Mouse (Mus musculus) heart, embryonic 12.5 days (tissue): ENCODE results near the gene Rps8. TPM values are rescaled to one million over a fixed set of nuclear protein-coding genes. Genes with fewer than 3 reads are reported as not detected.

ENCODE experiments used
- ATAC-seq: fragments of 200-750 bp; cut with Nextera tagmentation; 2 replicates; pipeline ENCODE4 v1.8.0; 2017; ENCODE audit warnings: moderate TSS enrichment, moderate library complexity; ENCODE audit not compliant: insufficient number of reproducible peaks, low FRiP score
- H3K27ac ChIP-seq: fragments of 300-500 bp; sonication (generic); 2 replicates; pipeline ENCODE4 v1.5.1; 2016; ENCODE audit warnings: mild to moderate bottlenecking, moderate library complexity; ENCODE audit not compliant: poor library complexity, severe bottlenecking
- H3K27me3 ChIP-seq: fragments of 300-500 bp; sonication (generic); replicated peaks from 2 replicates; pipeline ENCODE4 v1.6.1; 2016; ENCODE audit warnings: mild to moderate bottlenecking, moderate library complexity
- H3K36me3 ChIP-seq: fragments of 300-500 bp; sonication (generic); 2 replicates; pipeline ENCODE4 v1.6.1; 2016; ENCODE audit warnings: mild to moderate bottlenecking, moderate library complexity
- H3K4me1 ChIP-seq: fragments of 300-500 bp; sonication (generic); replicated peaks from 2 replicates; pipeline ENCODE4 v1.6.1; 2016; ENCODE audit warnings: mild to moderate bottlenecking
- H3K4me2 ChIP-seq: fragments of 300-500 bp; sonication (generic); 2 replicates; pipeline ENCODE4 v1.6.1; 2016; ENCODE audit warnings: mild to moderate bottlenecking, moderate library complexity
- H3K4me3 ChIP-seq: fragments of 300-500 bp; sonication (generic); 2 replicates; pipeline ENCODE4 v1.5.1; 2016; ENCODE audit warnings: mild to moderate bottlenecking
- H3K9ac ChIP-seq: fragments of 300-500 bp; sonication (generic); 2 replicates; pipeline ENCODE4 v1.6.1; 2016; ENCODE audit warnings: mild to moderate bottlenecking, moderate library complexity
- H3K9me3 ChIP-seq: fragments of 300-500 bp; sonication (generic); replicated peaks from 2 replicates; pipeline ENCODE4 v1.6.1; 2016; ENCODE audit warnings: mild to moderate bottlenecking, moderate library complexity
- WGBS: fragments of 180-500 bp; shearing (Covaris S2); methylation state at CpG from one replicate; pipeline ENCODE4 v1.1.7; 2016; 5-methylcytosine and 5-hydroxymethylcytosine counted together
- polyA plus RNA-seq: library from polyadenylated mRNA; unstranded; fragments of >200 nt; fragmentation: Nextera tagmentation; extraction: Ambion mirVana; gene quantifications from 2 replicates; pipeline ENCODE4 v1.2.1, GENCODE M21; 2016

Gene Rps8
- polyA plus RNA-seq, 1 experiment from 2014 or later: 621 TPM

- H3K27me3 ChIP-seq: no peaks in the 10 kb centered on the region
- no peaks in the 10 kb centered on the region for H3K9me3 ChIP-seq
- H3K36me3 ChIP-seq: peaks cover 97% of the 10 kb centered on the region
- H3K9ac ChIP-seq: no peak overlapping the region
- ATAC-seq: no peak
- H3K4me1 ChIP-seq: no peaks in the 10 kb centered on the region
- H3K4me3 ChIP-seq: no peak overlapping the region
- WGBS: 88% methylated on average over 5 of the region's 5 CpGs
- no peak overlapping the region for H3K4me2 ChIP-seq
- no peak overlapping the region for H3K27ac ChIP-seq
These were observed 13.9 kb upstream of the Rps8 start for GRCm38 (mm10) chr4:117169936-117170335.

- H3K9ac ChIP-seq: no peak overlapping the region
- H3K4me3 ChIP-seq: no peak overlapping the region
- ATAC-seq: no peak
- no peak overlapping the region for H3K4me2 ChIP-seq
- H3K27ac ChIP-seq: no peak overlapping the region
- WGBS: 76% methylated on average over 4 of the region's 4 CpGs
- H3K9me3 ChIP-seq: no peaks in the 10 kb centered on the region
- H3K27me3 ChIP-seq: no peaks in the 10 kb centered on the region
- H3K4me1 ChIP-seq: no peaks in the 10 kb centered on the region
- peaks cover 68% of the 10 kb centered on the region for H3K36me3 ChIP-seq
These were observed 5.1 kb upstream of the Rps8 start for GRCm38 (mm10) chr4:117161183-117161582.

DNA sequence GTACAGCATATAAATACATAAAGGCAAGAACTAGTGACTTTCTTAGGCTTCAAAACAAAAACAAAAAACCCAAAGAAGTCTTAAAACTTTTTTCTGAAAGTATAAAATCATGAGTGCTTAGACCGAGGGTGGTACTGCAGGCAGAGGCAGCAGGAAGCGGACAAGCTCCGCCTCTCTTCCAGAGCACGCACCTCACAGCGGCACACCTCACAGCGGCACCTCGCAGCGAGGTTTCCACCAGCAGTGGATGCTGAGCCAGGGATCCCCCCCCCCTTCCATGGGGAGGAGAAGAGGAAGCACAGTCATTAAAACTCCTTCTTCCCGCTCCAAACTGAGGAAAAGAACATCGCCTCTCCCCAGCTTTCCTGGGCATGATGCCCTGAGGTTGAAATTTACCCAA lies 3.6 kb upstream of the Rps8 start:
- no peak overlapping the region for H3K4me3 ChIP-seq
- H3K36me3 ChIP-seq: peaks cover 57% of the 10 kb centered on the region
- no peaks in the 10 kb centered on the region for H3K27me3 ChIP-seq
- H3K4me1 ChIP-seq: no peaks in the 10 kb centered on the region; the same call in 1 of the 2 replicates
- no peak overlapping the region for H3K9ac ChIP-seq
- H3K27ac ChIP-seq: no peak overlapping the region
- H3K4me2 ChIP-seq: no peak overlapping the region
- no peak for ATAC-seq
- 83% methylated on average over 10 of the region's 10 CpGs for WGBS
- no peaks in the 10 kb centered on the region for H3K9me3 ChIP-seq

- Histone ChIP-seq H3K9ac (no peak overlapping the region), H3K4me1 (peaks cover 26% of the 10 kb centered on the region), H3K27ac (peak overlapping the region; percentile 92; the same call in 1 of the 2 replicates), H3K36me3 (peaks cover 57% of the 10 kb centered on the region), H3K4me3 (peak overlapping the region; percentile 97), H3K4me2 (peak overlapping the region; percentile 81), H3K27me3 (no peaks in the 10 kb centered on the region), H3K9me3 (no peaks in the 10 kb centered on the region)
- WGBS: 29% methylated on average over 6 of the region's 6 CpGs
- no peak for ATAC-seq
These were observed 329 bp upstream of the Rps8 start for GRCm38 (mm10) chr4:117156372-117156771.

GRCm38 (mm10) chr4:117155020-117155791 lies 837 bp downstream of the Rps8 start:
- WGBS: 2% methylated on average over 44 of the region's 44 CpGs
- ATAC-seq: no peak
- Histone ChIP-seq H3K4me3 (peak overlapping the region; percentile 97), H3K27ac (peak overlapping the region; percentile 92), H3K4me1 (peaks cover 26% of the 10 kb centered on the region), H3K27me3 (no peaks in the 10 kb centered on the region), H3K9me3 (no peaks in the 10 kb centered on the region), H3K36me3 (peaks cover 57% of the 10 kb centered on the region), H3K4me2 (peak overlapping the region; percentile 81), H3K9ac (peak overlapping the region; percentile 100)

- H3K9me3 ChIP-seq: no peaks in the 10 kb centered on the region
- H3K4me2 ChIP-seq: no peak overlapping the region
- ATAC-seq: no peak
- 0 out of 2 replicates have a peak overlapping the region, but pooled peaks have one; percentile 45 for H3K9ac ChIP-seq
- 76% methylated on average over 5 of the region's 5 CpGs for WGBS
- H3K36me3 ChIP-seq: peaks cover 63% of the 10 kb centered on the region
- H3K27me3 ChIP-seq: no peaks in the 10 kb centered on the region
- H3K4me1 ChIP-seq: peaks cover 26% of the 10 kb centered on the region
- no peak overlapping the region for H3K4me3 ChIP-seq
- H3K27ac ChIP-seq: no peak overlapping the region
These were observed 3.3 kb downstream of the Rps8 start for GRCm38 (mm10) chr4:117152714-117153113.

GRCm38 (mm10) chr4:117151416-117151815 lies 4.6 kb downstream of the Rps8 start:
- no peak overlapping the region for H3K4me2 ChIP-seq
- H3K9ac ChIP-seq: no peak overlapping the region
- H3K27ac ChIP-seq: no peak overlapping the region
- peaks cover 63% of the 10 kb centered on the region for H3K36me3 ChIP-seq
- 84% methylated on average over 1 of the region's 1 CpGs for WGBS
- no peaks in the 10 kb centered on the region for H3K27me3 ChIP-seq
- H3K4me3 ChIP-seq: no peak overlapping the region
- H3K4me1 ChIP-seq: peaks cover 26% of the 10 kb centered on the region
- no peaks in the 10 kb centered on the region for H3K9me3 ChIP-seq
- ATAC-seq: no peak

DNA sequence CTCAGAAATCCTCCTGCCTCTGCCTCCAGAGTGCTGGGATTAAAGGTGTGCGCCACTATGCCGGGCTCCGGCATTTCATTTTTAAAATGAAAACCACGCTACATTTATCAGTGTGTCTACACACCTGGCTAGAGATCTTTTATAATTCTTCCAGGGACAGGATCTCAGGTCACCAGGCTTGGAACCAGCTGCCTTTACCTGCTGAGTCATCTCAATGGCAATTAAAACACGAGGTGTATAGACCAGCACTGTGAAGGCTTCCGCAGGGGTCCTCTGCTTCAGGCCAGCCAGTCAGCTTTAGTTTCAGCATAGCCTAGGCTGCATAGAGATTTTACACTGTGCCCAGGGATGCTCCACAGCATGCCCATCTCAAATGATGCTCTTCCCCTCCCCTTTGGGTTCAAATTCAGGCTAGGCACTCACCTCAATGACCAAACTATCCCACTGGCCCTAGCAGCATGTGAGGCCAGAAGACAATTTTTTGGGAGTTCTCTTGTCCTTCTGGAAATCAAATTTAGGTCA lies 5.8 kb downstream of the Rps8 start:
- H3K36me3 ChIP-seq: peaks cover 63% of the 10 kb centered on the region
- H3K4me3 ChIP-seq: no peak overlapping the region
- no peak overlapping the region for H3K27ac ChIP-seq
- H3K4me1 ChIP-seq: peaks cover 26% of the 10 kb centered on the region
- no peaks in the 10 kb centered on the region for H3K27me3 ChIP-seq
- H3K9ac ChIP-seq: no peak overlapping the region
- WGBS: 86% methylated on average over 6 of the region's 6 CpGs
- no peaks in the 10 kb centered on the region for H3K9me3 ChIP-seq
- no peak for ATAC-seq
- no peak overlapping the region for H3K4me2 ChIP-seq

- WGBS: 66% methylated on average over 6 of the region's 6 CpGs
- H3K4me1 ChIP-seq: peaks cover 25% of the 10 kb centered on the region
- H3K9ac ChIP-seq: no peak overlapping the region
- no peak overlapping the region for H3K4me2 ChIP-seq
- H3K36me3 ChIP-seq: peaks cover 58% of the 10 kb centered on the region
- H3K27me3 ChIP-seq: no peaks in the 10 kb centered on the region
- ATAC-seq: no peak
- no peaks in the 10 kb centered on the region for H3K9me3 ChIP-seq
- H3K27ac ChIP-seq: no peak overlapping the region
- no peak overlapping the region for H3K4me3 ChIP-seq
These were observed 6.5 kb downstream of the Rps8 start for GRCm38 (mm10) chr4:117149291-117150211.

DNA sequence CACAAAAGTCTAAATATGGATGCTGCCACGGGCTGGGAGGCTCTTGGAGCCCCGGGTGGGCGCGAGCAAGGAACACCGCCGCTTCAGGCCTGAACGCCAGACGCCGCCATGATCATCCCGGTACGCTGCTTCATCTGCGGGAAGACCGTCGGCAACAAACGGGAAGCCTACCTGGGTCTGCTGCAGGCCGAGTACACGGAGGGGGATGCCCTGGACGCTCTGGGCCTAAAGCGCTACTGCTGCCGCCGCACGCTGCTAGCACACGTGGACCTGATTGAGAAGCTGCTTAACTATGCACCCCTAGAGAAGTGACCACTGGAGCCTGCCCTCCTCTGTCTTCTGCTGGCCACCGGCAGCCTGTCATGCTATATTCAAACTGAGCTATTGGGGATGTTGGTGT lies 7.2 kb downstream of the Rps8 start:
- Histone ChIP-seq H3K4me2 (no peak overlapping the region), H3K4me3 (no peak overlapping the region), H3K27ac (no peak overlapping the region), H3K36me3 (peaks cover 51% of the 10 kb centered on the region), H3K27me3 (no peaks in the 10 kb centered on the region), H3K9ac (no peak overlapping the region), H3K9me3 (no peaks in the 10 kb centered on the region), H3K4me1 (peaks cover 17% of the 10 kb centered on the region)
- WGBS: 71% methylated on average over 24 of the region's 24 CpGs
- ATAC-seq: no peak
